Mouse (Mus musculus) testis, adult 2 months (tissue): ENCODE data around the gene Acvr1b.
A peak's percentile ranks its signal among the peaks of the same experiment; 100 is the strongest.

Experiments used
- CTCF ChIP-seq: fragments of 200-500 bp; IDR thresholded peaks from 2 replicates; pipeline ENCODE4 v1.5.1; 2012; ENCODE audit warnings: low read depth, mild to moderate bottlenecking, inconsistent platforms, low read length, moderate library complexity; ENCODE audit not compliant: control insufficient read depth, insufficient read depth, insufficient replicate concordance
- POLR2A ChIP-seq: fragments of 200-500 bp; IDR thresholded peaks from 2 replicates; pipeline ENCODE4 v1.6.1; 2012; ENCODE audit warnings: low read depth, mild to moderate bottlenecking, inconsistent platforms, low read length, moderate library complexity; ENCODE audit not compliant: control insufficient read depth

GRCm38 (mm10) chr15:101210228-101210627 lies 36.4 kb downstream of the Acvr1b start:
- TF ChIP-seq POLR2A (no peak), CTCF (peak; percentile 32; the same call in 1 of the 2 replicates)
